Mouse (Mus musculus) cerebellum, adult 18-20 months (tissue): ENCODE data around the gene Kcnrg.
"Not testable (repeated sequence)": the region's sequence is repeated elsewhere in the genome, so short reads cannot be mapped to it uniquely, and the experiment has no call there.

Source experiments
- DNase-seq, 2 experiments: peaks; one replicate each; pipeline ENCODE4 v3.0.0; 2021

Kcnrg gene

GRCm38 (mm10) chr14:61607157-61607556 is at the start of gene Kcnrg:
Kcnrg (plus strand) TSS chr14:61607457.
- DNase-seq, result no peak

GRCm38 (mm10) chr14:61558901-61559300 is 48.4 kb upstream of the Kcnrg start:
- DNase-seq, result no peak

- DNase-seq, result no peak
Observed at GRCm38 (mm10) chr14:61559856-61560255, 47.4 kb upstream of the Kcnrg start.

- not testable (repeated sequence) for DNase-seq
Observed at GRCm38 (mm10) chr14:61566211-61566610, 41.0 kb upstream of the Kcnrg start.

- DNase-seq, result no peak
Observed at GRCm38 (mm10) chr14:61569344-61569743, 37.9 kb upstream of the Kcnrg start.

GRCm38 (mm10) chr14:61571366-61571765 is 35.9 kb upstream of the Kcnrg start:
- peak; percentile 81 to 90 for DNase-seq

GRCm38 (mm10) chr14:61572131-61572530 is 35.1 kb upstream of the Kcnrg start:
- no peak for DNase-seq

GRCm38 (mm10) chr14:61575066-61575465 is 32.2 kb upstream of the Kcnrg start:
- DNase-seq, result no peak

- DNase-seq, result no peak
Observed at GRCm38 (mm10) chr14:61575941-61576340, 31.3 kb upstream of the Kcnrg start.

GRCm38 (mm10) chr14:61589288-61590065 is 17.8 kb upstream of the Kcnrg start:
- no peak for DNase-seq

GRCm38 (mm10) chr14:61596719-61597426 is 10.4 kb upstream of the Kcnrg start:
- no peak for DNase-seq

GRCm38 (mm10) chr14:61597968-61598367 is 9.3 kb upstream of the Kcnrg start, which contains the start of gene Trim13:
Trim13 (plus strand) TSS chr14:61598247.
- no peak for DNase-seq

- DNase-seq, result peak; percentile 88 to 92
Observed at GRCm38 (mm10) chr14:61599057-61599806, 8.0 kb upstream of the Kcnrg start.

- no peak for DNase-seq
Observed at GRCm38 (mm10) chr14:61601348-61601747, 5.9 kb upstream of the Kcnrg start.

- no peak for DNase-seq
Observed at GRCm38 (mm10) chr14:61603069-61603755, 4.0 kb upstream of the Kcnrg start.

- no peak for DNase-seq
Observed at GRCm38 (mm10) chr14:61604081-61604480, 3.2 kb upstream of the Kcnrg start.

- DNase-seq, result not testable (repeated sequence)
Observed at GRCm38 (mm10) chr14:61606088-61606487, 1.2 kb upstream of the Kcnrg start.

- no peak for DNase-seq
Observed at GRCm38 (mm10) chr14:61611766-61612165, 4.5 kb downstream of the Kcnrg start.

GRCm38 (mm10) chr14:61613319-61613718 is 6.1 kb downstream of the Kcnrg start:
- DNase-seq, result no peak

GRCm38 (mm10) chr14:61620371-61620770 is 13.1 kb downstream of the Kcnrg start:
- DNase-seq, result no peak

- no peak for DNase-seq
Observed at GRCm38 (mm10) chr14:61635969-61636368, 28.7 kb downstream of the Kcnrg start.

GRCm38 (mm10) chr14:61642668-61643067 is 35.4 kb downstream of the Kcnrg start:
- no peak for DNase-seq

- DNase-seq, result no peak
Observed at GRCm38 (mm10) chr14:61645547-61645946, 38.3 kb downstream of the Kcnrg start.
